Mouse (Mus musculus) liver, embryonic 13.5 days (tissue): ENCODE measurements around the gene Foxn3. TPM values are rescaled to one million over a fixed set of nuclear protein-coding genes. Genes with fewer than 3 reads are reported as not detected.

ENCODE experiments used
- ATAC-seq: fragments of 200-750 bp; cut with Nextera tagmentation; 2 replicates; pipeline ENCODE4 v1.8.0; 2017; ENCODE audit warnings: low read depth, mild to moderate bottlenecking, moderate number of reproducible peaks, moderate library complexity
- DNase-seq: peaks from one replicate; pipeline ENCODE4 v3.0.0; 2022
- H3K27ac ChIP-seq: fragments of 300-500 bp; sonication (generic); 2 replicates; pipeline ENCODE4 v1.5.1; 2015; ENCODE audit warnings: moderate library complexity, mild to moderate bottlenecking, inconsistent platforms
- H3K27me3 ChIP-seq: fragments of 300-500 bp; sonication (generic); 2 replicates; pipeline ENCODE4 v1.6.1; 2015; ENCODE audit warnings: mild to moderate bottlenecking, inconsistent platforms
- H3K36me3 ChIP-seq: fragments of 300-500 bp; sonication (generic); 2 replicates; pipeline ENCODE4 v1.6.1; 2015; ENCODE audit warnings: mild to moderate bottlenecking, inconsistent platforms
- H3K4me1 ChIP-seq: fragments of 300-500 bp; sonication (generic); replicated peaks from 2 replicates; pipeline ENCODE4 v1.6.1; 2015; ENCODE audit warnings: inconsistent platforms
- H3K4me2 ChIP-seq: fragments of 300-500 bp; sonication (generic); 2 replicates; pipeline ENCODE4 v1.6.1; 2015; ENCODE audit warnings: inconsistent platforms, mild to moderate bottlenecking, moderate library complexity
- H3K4me3 ChIP-seq: fragments of 300-500 bp; sonication (generic); replicated peaks from 2 replicates; pipeline ENCODE4 v1.5.1; 2015; ENCODE audit warnings: mild to moderate bottlenecking, inconsistent platforms
- H3K9ac ChIP-seq: fragments of 300-500 bp; sonication (generic); 2 replicates; pipeline ENCODE4 v1.6.1; 2015; ENCODE audit warnings: mild to moderate bottlenecking, inconsistent platforms
- H3K9me3 ChIP-seq: fragments of 300-500 bp; sonication (generic); replicated peaks from 2 replicates; pipeline ENCODE4 v1.6.1; 2016; ENCODE audit warnings: inconsistent platforms
- WGBS: fragments of 180-500 bp; shearing (Covaris S2); methylation state at CpG from one replicate; pipeline ENCODE4 v1.1.7; 2015; ENCODE audit not compliant: insufficient replicate concordance; 5-methylcytosine and 5-hydroxymethylcytosine counted together
- polyA plus RNA-seq: library from polyadenylated mRNA; unstranded; fragments of >200 nt; fragmentation: Nextera tagmentation; extraction: Ambion mirVana; gene quantifications from 2 replicates; pipeline ENCODE4 v1.2.1, GENCODE M21; 2015

Gene Foxn3
- polyA plus RNA-seq, 1 experiment from 2014 or later, result 18.1 TPM

DNA sequence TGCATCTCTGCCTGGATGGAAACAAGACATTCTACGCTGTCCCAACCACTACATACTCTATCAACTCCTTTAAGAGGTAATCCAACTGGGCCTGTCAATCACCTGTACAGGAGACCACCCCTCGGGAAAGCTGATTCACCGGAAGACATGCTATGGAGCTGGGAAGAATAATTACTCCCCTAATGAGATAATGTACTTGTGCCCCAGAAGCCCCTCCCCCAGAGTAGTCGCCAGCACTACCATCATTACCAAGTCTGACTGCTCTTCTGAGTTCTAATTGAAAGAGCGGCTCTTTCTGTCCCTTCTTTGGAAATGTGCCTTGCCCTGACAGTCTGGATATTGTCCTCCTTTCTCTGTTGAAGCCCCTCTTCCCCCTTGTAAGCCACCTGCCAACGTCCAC is 183.3 kb downstream of the Foxn3 start:
- no peak overlapping the region for H3K4me3 ChIP-seq
- ATAC-seq (no peak), DNase-seq (no peak)
- WGBS, result 74% methylated on average over 6 of the region's 6 CpGs
- H3K9ac ChIP-seq, result no peak overlapping the region
- H3K27ac ChIP-seq, result no peak overlapping the region
- H3K36me3 ChIP-seq, result peaks cover 14% of the 10 kb centered on the region; the same call in 1 of the 2 replicates
- no peak overlapping the region for H3K4me2 ChIP-seq
- no peaks in the 10 kb centered on the region for H3K27me3 ChIP-seq
- H3K4me1 ChIP-seq, result peaks cover 53% of the 10 kb centered on the region
- H3K9me3 ChIP-seq, result no peaks in the 10 kb centered on the region

DNA sequence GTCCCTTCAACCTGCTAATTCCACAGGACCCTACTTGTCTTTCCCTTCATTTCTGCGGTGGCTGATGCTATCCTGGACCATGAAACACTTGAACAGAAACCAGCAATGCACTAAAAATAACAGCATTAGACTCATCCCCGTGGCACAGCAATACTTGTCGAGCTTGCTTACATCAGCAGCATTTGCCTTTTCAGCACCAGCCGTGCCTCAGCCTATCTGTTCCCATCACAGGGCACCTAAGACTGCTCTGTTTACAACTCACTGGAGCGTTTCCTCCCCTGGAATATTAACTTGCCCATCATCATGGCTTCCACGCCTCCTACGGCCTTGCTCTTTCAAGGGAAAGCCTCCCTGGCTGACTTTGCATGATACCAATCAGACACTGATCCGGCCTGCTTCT is 185.1 kb downstream of the Foxn3 start:
- H3K4me3 ChIP-seq, result no peak overlapping the region
- no peak overlapping the region for H3K4me2 ChIP-seq
- no peak overlapping the region for H3K9ac ChIP-seq
- peaks cover 50% of the 10 kb centered on the region for H3K4me1 ChIP-seq
- peaks cover 26% of the 10 kb centered on the region for H3K36me3 ChIP-seq
- no peak for ATAC-seq
- H3K27ac ChIP-seq, result no peak overlapping the region
- 64% methylated on average over 8 of the region's 8 CpGs for WGBS
- no peak for DNase-seq
- H3K27me3 ChIP-seq, result no peaks in the 10 kb centered on the region
- no peaks in the 10 kb centered on the region for H3K9me3 ChIP-seq

DNA sequence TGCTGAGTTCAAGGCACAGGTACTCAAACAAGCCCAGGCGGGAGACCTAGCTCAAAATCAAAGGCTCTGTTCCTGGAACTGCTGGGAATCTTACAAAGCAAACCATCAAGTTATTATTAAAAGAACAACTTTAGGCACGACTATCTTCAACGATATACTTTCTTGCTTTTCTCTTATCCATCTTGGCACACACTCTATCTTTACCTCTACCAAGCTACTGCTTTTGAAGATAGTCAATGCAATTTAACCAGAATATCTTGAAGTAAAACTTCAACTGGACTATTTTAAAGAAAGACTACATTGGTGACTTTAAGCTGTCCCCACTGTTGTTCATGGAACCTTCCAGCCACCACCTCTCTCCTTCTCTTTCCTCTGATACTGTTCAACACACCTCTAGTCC is 185.7 kb downstream of the Foxn3 start:
- Histone ChIP-seq H3K4me1 (peaks cover 45% of the 10 kb centered on the region), H3K27me3 (no peaks in the 10 kb centered on the region), H3K4me2 (no peak overlapping the region), H3K36me3 (peaks cover 20% of the 10 kb centered on the region), H3K9me3 (no peaks in the 10 kb centered on the region), H3K27ac (no peak overlapping the region), H3K4me3 (no peak overlapping the region), H3K9ac (no peak overlapping the region)
- ATAC-seq (no peak), DNase-seq (no peak)
- 21% methylated on average over 3 of the region's 3 CpGs for WGBS

DNA sequence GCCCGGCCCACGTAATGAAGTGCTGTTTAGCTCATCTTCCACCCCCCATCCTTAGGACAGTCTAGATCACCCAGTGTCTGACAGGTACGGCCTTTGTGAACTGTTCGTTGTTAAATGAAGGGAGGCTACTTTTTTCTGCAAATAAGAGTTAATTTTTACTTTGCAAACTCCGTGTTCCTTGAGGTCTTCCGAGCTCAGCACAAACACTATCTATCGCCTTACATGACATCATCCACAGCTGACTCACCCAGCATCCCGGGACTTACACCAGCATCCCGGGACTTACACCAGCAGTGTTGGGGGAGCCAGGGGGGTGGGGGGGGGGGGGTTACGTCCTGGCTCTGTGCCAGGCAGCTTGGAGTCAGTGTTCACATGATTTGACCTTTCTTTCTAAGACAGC is 186.3 kb downstream of the Foxn3 start:
- Histone ChIP-seq H3K4me1 (peaks cover 45% of the 10 kb centered on the region), H3K9ac (no peak overlapping the region), H3K4me3 (no peak overlapping the region), H3K4me2 (no peak overlapping the region), H3K27ac (no peak overlapping the region), H3K9me3 (no peaks in the 10 kb centered on the region), H3K27me3 (no peaks in the 10 kb centered on the region), H3K36me3 (peaks cover 17% of the 10 kb centered on the region)
- 78% methylated on average over 10 of the region's 10 CpGs for WGBS
- DNase-seq (no peak), ATAC-seq (no peak)

DNA sequence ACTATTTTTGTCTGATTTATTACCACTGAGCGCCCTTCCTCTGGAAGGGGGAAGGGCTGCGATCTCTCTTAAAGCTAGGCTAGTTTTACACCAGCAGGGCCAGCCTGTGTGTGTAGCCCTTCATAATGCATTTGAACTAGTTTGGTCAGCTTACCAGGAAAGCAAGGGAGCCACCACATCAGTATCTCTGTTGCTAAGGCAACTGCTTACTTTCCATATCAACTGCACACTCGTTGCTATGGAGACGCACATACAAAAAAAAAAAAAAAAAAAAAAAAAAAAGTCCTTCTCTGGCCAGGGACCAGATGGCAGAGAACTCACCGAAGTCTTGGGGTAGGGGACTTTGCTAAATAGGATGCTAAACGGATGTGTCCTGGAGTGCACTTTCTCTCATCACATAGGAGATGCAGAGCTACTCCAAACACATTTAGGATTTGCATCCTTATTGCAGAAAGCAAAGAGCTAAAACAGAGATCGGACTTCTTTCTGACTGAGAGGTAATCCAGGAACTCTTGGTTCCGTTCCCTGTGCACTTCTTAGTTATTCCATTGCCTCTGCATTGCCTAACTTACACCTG is 187.4 kb downstream of the Foxn3 start:
- 82% methylated on average over 8 of the region's 8 CpGs for WGBS
- DNase-seq (no peak), ATAC-seq (no peak)
- H3K4me3 ChIP-seq, result no peak overlapping the region
- peaks cover 12% of the 10 kb centered on the region for H3K36me3 ChIP-seq
- no peak overlapping the region for H3K4me2 ChIP-seq
- no peaks in the 10 kb centered on the region for H3K27me3 ChIP-seq
- H3K4me1 ChIP-seq, result peaks cover 36% of the 10 kb centered on the region
- no peak overlapping the region for H3K9ac ChIP-seq
- H3K27ac ChIP-seq, result no peak overlapping the region
- H3K9me3 ChIP-seq, result no peaks in the 10 kb centered on the region

DNA sequence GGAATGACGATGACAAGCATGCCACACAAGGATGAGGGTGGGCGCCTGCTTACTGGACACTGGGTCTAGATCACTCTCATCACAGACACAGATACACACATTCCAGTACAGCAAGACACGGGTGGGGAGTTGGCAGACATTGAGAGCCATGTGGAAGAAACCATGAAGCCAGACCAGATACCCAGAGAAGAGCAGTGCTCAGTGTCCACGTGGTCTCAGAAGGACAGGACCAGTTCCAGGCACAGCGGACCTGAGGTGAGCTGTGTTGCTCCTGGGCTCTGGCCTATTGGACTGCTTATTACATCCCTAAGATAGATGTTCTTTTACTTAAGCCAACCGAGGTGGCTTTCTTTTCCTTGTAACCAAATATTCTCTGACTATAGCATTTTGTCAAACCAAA is 188.0 kb downstream of the Foxn3 start:
- H3K4me3 ChIP-seq, result no peak overlapping the region
- DNase-seq (no peak), ATAC-seq (no peak)
- H3K36me3 ChIP-seq, result peaks cover 12% of the 10 kb centered on the region
- peaks cover 32% of the 10 kb centered on the region for H3K4me1 ChIP-seq
- H3K9ac ChIP-seq, result no peak overlapping the region
- WGBS, result 75% methylated on average over 6 of the region's 6 CpGs
- H3K27ac ChIP-seq, result no peak overlapping the region
- H3K4me2 ChIP-seq, result no peak overlapping the region
- H3K9me3 ChIP-seq, result no peaks in the 10 kb centered on the region
- H3K27me3 ChIP-seq, result no peaks in the 10 kb centered on the region

DNA sequence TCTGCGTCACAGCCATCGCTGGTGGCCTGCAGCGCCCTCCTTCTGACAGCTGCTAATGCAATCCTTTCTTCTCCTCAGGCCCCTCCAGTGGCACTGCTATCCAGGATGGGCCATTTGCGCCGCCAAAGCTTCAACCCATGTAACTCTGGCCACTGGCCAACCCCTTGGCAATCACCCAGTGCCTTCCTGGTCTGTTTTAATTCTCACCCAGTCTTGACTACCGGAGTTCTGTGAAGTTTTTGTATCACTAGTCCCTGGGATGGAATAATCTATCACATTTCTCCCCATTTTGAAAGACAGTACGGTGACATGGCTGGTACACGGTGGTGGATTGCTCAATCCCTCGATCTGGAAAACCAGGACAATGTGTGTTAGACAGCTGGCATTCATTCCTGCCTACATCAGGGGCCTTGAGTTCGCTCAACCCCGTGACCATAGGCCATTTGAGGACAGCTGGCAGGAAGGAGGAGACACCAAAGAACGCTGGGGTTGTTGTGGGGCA is 189.2 kb downstream of the Foxn3 start:
- H3K4me3 ChIP-seq, result no peak overlapping the region
- DNase-seq (no peak), ATAC-seq (no peak)
- H3K27ac ChIP-seq, result no peak overlapping the region
- WGBS, result 79% methylated on average over 12 of the region's 12 CpGs
- no peaks in the 10 kb centered on the region for H3K27me3 ChIP-seq
- H3K36me3 ChIP-seq, result peaks cover 12% of the 10 kb centered on the region
- no peaks in the 10 kb centered on the region for H3K9me3 ChIP-seq
- H3K4me1 ChIP-seq, result peaks cover 29% of the 10 kb centered on the region
- no peak overlapping the region for H3K4me2 ChIP-seq
- H3K9ac ChIP-seq, result no peak overlapping the region

DNA sequence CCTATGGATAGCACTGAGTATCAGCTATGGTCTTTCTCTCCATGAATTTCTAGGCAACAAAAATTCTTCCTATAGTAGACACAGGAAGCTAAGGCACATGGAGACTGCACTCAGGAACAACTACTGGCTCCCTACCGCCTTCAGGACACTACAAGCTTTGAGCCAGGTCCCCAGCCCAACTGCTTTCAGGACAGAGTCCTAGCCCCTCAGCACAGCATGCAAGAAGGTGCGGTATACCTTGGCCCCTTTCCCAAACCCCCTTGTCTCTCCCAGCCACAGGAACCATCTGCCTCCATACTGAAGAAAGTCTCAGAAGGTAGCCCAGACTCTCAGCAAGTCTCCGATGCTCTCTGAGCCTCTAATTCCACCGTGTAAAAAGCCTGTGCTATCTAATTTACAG is 189.8 kb downstream of the Foxn3 start:
- no peak for DNase-seq
- Histone ChIP-seq H3K27ac (no peak overlapping the region), H3K4me2 (no peak overlapping the region), H3K9ac (no peak overlapping the region), H3K27me3 (no peaks in the 10 kb centered on the region), H3K4me3 (no peak overlapping the region), H3K9me3 (no peaks in the 10 kb centered on the region), H3K36me3 (peaks cover 12% of the 10 kb centered on the region), H3K4me1 (peaks cover 24% of the 10 kb centered on the region)
- 62% methylated on average over 4 of the region's 4 CpGs for WGBS
- no peak for ATAC-seq

DNA sequence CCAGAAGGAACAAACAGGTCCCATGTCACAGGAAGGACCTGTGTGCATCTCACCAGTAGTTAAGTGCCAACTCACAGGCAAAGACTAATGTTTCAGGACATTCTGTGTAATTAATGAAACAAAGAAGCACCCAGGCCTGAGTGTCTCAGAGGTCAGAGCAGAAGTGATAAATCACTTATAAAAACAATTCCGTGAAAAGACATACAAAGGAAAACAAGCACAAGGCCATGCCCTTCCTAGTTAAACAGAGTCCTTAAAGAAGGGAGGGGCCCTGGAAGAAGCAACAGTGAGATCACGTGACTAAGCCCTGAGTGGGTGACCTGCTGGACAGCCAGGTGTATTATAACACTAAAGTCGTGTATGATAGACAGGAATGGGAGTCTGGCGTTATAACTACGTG is 191.9 kb downstream of the Foxn3 start:
- ATAC-seq (no peak), DNase-seq (no peak)
- Histone ChIP-seq H3K4me3 (no peak overlapping the region), H3K4me1 (peaks cover 3% of the 10 kb centered on the region), H3K9me3 (no peaks in the 10 kb centered on the region), H3K27ac (no peak overlapping the region), H3K27me3 (no peaks in the 10 kb centered on the region), H3K4me2 (no peak overlapping the region), H3K36me3 (peaks cover 12% of the 10 kb centered on the region), H3K9ac (no peak overlapping the region)
- WGBS, result 62% methylated on average over 5 of the region's 5 CpGs

DNA sequence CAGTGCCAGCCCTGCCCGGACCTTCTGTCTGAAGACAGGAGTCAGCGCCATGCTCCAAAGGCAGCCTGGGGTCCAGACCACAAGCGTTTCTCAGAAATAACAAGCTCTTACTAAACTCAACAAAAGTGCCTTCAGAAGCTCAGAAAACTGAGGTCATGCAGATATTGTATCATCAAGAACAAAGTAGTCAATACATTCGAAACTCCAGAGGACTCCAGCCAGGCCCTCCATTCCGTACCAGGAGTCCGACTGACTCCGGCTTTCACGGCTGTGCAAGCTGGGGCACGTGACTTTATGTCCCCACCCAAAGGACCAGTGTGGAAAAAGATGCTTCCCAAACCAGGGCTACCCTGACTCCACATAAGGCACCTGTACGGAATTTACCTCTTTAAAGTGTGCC is 195.1 kb downstream of the Foxn3 start:
- Histone ChIP-seq H3K4me3 (no peak overlapping the region), H3K27ac (no peak overlapping the region), H3K9ac (no peak overlapping the region), H3K9me3 (no peaks in the 10 kb centered on the region), H3K4me1 (0 out of 2 replicates have a peak, but pooled peaks cover 2% of the 10 kb centered on the region), H3K36me3 (no peaks in the 10 kb centered on the region), H3K4me2 (no peak overlapping the region), H3K27me3 (no peaks in the 10 kb centered on the region)
- no peak for DNase-seq
- WGBS, result 85% methylated on average over 10 of the region's 10 CpGs
- no peak for ATAC-seq

DNA sequence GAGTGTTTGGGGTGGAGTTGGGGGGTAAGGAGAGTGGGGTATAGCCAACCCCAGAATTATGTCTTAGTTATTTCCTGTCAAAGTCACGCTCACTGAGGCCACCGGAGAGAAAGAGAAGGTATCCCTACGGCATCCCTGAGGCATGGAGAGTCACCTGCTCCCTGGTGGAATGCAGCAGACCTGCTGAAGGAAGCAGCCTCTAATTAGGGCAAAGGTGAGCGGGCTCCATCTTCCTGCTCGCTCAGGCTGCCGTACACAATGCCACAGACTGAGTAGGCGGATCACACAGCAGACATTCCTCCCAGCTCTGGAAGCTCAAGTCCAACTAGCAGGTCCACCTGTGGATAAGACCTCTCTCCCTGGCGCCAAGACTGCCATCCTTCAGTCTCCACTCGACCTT is 197.4 kb downstream of the Foxn3 start:
- Histone ChIP-seq H3K36me3 (no peaks in the 10 kb centered on the region), H3K4me3 (no peak overlapping the region), H3K27me3 (no peaks in the 10 kb centered on the region), H3K27ac (no peak overlapping the region), H3K4me1 (peaks cover 19% of the 10 kb centered on the region), H3K9me3 (no peaks in the 10 kb centered on the region), H3K4me2 (no peak overlapping the region), H3K9ac (no peak overlapping the region)
- DNase-seq (no peak), ATAC-seq (no peak)
- 83% methylated on average over 9 of the region's 9 CpGs for WGBS

DNA sequence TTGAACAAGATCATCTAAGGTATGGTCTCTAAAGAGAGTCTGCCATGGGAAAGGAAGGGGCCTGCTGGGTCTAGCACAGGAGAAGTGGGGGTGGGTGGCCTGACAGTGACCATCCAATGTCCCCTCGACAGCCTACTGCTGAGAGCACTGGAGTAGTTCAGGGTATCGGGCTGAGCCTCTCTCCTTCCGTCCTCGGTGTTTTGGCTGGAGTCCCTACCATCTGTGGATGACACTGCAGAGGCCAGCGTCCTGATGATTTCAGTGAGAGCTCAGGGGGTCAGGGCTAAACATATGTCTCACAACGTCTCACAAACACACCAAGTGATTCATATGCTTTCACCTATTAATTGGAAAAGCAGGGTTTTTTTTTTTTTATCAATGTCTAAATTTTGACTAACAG is 199.2 kb downstream of the Foxn3 start:
- Histone ChIP-seq H3K27ac (no peak overlapping the region), H3K4me3 (no peak overlapping the region), H3K4me1 (peaks cover 24% of the 10 kb centered on the region), H3K4me2 (no peak overlapping the region), H3K9me3 (no peaks in the 10 kb centered on the region), H3K27me3 (no peaks in the 10 kb centered on the region), H3K9ac (no peak overlapping the region), H3K36me3 (no peaks in the 10 kb centered on the region)
- ATAC-seq (no peak), DNase-seq (no peak)
- 78% methylated on average over 6 of the region's 6 CpGs for WGBS
